Mouse (Mus musculus): ENCODE data around the gene Ercc6l.
A peak's percentile ranks its signal among the peaks of the same experiment; 100 is the strongest.

Ercc6l gene

DNA sequence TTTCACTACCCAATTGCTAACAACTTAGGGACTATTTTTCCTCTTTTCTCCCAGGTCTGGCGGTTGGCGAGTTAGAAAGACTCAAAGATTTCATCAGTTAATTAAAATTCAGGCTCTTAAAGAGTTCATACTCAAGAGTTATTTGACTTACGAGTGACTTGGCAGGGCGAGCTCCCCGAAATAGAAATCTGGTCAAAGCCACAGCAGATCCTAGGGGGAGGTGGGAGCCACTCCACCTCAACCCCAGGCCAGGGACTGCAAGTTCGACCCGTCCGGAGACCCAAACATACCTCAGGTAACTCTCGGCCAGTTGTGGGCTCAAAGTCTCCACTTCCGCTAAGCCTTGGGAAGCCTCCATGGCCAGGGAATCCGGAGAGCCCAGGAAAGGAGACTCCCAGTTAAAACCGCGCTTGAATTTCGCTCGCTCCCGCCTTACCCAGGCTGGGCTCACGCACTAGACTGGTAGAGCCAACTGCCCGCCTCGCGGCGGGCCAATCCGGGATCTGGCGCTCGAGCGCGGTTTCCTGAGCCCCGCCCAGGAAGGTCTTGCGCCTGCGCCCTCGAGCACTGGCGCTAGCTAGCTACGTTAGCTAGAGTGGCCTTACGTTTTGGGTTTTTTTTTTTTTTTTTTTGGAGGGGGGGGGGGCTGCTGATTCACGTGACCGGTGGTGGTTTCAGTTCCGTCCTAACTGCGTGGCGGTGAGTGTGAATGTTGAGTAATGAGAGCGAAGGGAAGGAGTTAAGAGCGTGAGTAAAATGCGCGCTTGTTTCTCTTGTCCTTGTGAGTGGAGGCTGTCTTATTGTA is at the start of gene Ercc6l:
Ercc6l (minus strand) TSS at position 474 of the 805 bp plus-strand sequence.
- peak; percentile 83 for DNase-seq (ENCODE audit: extremely low spot score)

DNA sequence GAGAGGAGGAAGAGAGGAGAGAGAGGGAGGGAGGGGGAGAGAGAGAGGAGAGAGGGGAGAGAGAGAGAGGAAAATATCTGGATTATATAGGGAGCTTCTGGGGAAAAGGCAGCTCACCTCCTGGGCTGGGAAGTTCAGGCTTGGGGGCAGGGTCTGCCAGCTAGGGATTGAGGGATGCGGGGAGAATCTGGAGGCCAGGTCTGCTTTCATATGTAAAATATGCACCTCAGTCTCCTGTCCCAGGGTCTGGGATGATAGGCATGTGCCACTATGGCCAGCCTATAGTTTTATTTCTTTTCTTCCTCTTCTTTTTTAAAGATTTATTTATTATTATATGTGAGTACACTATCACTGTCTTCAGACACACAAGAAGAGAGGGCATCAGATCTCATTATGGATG is 33.9 kb upstream of the Ercc6l start:
- DNase-seq (ENCODE audit: extremely low spot score): no peak

DNA sequence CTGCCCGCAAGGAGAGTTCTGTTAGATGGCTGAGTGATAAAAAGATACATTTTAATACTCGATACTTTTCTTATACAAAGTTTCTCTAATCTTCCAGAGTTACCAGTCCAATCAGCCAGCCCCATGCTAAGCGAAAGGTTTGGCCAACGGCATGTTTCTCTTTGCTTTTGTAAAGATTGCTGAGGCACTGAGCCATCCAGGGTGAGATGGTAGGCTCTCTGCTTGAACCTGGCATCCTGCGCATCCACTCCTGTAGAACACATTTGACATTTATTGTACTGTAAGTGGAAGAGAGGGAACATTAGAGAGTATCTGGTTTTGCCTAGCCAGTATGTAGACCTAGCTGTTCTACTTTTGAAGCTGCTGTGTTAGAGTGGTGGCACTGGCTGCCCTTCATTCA is 32.7 kb upstream of the Ercc6l start:
- DNase-seq (ENCODE audit: extremely low spot score): no peak

DNA sequence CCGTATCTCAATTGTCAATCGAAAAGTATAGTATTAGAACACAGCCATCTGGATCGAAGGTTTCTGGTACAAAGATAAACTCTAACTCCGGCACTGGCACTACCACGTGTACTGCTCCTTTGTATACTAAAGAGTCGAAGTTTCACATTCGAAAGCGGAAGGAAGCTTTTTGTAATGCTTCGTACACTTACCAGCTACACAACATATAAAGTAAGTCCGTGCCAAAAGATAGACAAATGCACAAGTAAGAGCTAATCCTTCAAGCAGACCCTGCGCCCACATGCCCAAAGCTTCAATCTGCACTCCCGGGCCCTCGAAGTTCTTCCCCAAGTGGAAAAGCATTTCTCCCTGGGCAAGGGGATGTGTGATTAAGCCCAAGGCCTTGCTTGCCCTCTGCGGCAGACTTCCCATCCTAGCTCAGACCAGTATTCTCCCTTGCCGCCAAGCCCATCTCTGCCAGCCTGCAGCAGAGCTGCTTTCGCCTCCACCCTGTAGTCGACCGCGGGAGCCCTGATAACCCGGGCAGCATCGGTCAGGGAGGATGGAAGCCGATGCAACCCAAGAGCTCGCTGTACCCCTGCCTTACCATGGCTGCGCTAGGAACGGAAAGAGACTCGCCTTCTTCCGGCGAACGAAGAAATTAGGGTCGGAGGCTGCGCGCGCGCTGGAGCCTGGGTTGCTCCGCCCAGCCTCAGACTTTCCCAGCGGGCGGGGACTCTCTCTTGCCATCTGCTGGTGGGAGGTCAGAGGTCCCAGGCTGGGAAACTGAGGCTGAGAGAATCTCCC is 32.0 kb upstream of the Ercc6l start, which contains the start of gene Rps4x:
Rps4x (minus strand) TSS at position 683 of the 786 bp plus-strand sequence.
- peak; percentile 78 for DNase-seq (ENCODE audit: extremely low spot score)

- DNase-seq (ENCODE audit: extremely low spot score): no peak
Measured at GRCm38 (mm10) chrX:102187023-102187699, 30.3 kb upstream of the Ercc6l start.

DNA sequence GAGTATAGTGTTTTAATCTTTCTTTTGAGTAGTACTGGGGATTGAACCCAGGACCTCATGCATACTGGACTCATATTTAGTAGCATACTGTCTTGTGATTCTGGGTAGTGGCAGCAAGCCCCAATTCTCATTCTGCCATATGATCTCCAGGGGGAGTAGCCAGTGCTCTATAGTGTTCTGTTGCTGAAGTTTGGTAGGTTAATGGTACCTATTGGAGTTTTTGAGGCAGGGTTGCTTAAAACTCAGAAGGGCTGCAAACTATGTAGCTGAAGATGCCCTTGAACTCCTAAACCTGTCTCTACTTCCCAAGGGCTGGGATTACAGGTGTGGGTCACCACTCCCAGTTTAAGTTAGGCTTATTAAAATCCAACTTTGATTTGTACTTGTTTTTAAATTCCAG is 25.7 kb upstream of the Ercc6l start:
- DNase-seq (ENCODE audit: extremely low spot score): no peak

- DNase-seq (ENCODE audit: extremely low spot score): no peak
Measured at GRCm38 (mm10) chrX:102175538-102176287, 18.8 kb upstream of the Ercc6l start.

GRCm38 (mm10) chrX:102170900-102171299 is 14.0 kb upstream of the Ercc6l start:
- no peak for DNase-seq (ENCODE audit: extremely low spot score)

DNA sequence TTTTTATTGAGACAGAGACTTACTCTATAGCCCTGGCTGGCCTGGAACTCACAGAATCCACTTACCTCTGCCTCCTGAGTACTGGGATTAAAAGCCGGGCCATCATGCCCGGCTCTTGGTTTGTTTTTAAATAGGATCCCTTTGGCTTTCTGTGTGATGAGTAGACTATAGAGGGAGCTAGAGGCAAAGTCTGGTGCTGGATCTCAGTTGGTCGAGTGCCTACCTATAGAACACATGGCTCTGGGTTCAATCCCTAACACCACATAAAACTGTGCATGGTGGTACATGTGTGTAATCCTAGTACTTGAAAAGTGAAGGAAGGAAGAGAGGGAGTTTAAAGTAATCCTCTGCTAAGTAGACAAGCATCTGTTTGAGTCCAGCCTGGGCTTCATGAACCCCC is 13.2 kb upstream of the Ercc6l start:
- no peak for DNase-seq (ENCODE audit: extremely low spot score)

GRCm38 (mm10) chrX:102169724-102170123 is 12.8 kb upstream of the Ercc6l start:
- DNase-seq (ENCODE audit: extremely low spot score): no peak

GRCm38 (mm10) chrX:102166986-102167385 is 10.1 kb upstream of the Ercc6l start:
- DNase-seq (ENCODE audit: extremely low spot score): no peak

DNA sequence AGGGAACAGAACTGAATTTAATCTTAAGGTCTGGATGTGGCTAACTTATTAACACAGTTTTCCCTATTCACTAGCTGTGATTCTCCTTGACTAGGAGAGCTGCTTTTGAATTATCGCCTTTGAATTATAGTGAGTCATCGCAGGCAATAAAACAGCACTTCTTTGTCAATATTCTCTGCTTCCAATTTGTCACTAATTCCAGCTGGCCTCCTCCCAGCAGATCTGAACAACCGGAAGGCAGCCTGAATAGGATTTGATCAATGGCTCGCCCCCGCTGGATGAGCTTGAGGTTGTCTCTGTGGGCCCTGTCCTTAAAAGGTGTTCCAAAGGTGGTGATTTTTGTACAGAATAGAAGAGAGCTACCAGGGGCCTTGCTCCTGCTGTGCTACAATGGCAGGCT is 9.6 kb upstream of the Ercc6l start:
- DNase-seq (ENCODE audit: extremely low spot score): no peak

- no peak for DNase-seq (ENCODE audit: extremely low spot score)
Measured at GRCm38 (mm10) chrX:102163529-102163928, 6.6 kb upstream of the Ercc6l start.

GRCm38 (mm10) chrX:102163096-102163495 is 6.2 kb upstream of the Ercc6l start:
- DNase-seq (ENCODE audit: extremely low spot score): no peak

GRCm38 (mm10) chrX:102160528-102160927 is 3.6 kb upstream of the Ercc6l start:
- DNase-seq (ENCODE audit: extremely low spot score): no peak

- DNase-seq (ENCODE audit: extremely low spot score): peak; percentile 34
Measured at GRCm38 (mm10) chrX:102159778-102160177, 2.9 kb upstream of the Ercc6l start.

DNA sequence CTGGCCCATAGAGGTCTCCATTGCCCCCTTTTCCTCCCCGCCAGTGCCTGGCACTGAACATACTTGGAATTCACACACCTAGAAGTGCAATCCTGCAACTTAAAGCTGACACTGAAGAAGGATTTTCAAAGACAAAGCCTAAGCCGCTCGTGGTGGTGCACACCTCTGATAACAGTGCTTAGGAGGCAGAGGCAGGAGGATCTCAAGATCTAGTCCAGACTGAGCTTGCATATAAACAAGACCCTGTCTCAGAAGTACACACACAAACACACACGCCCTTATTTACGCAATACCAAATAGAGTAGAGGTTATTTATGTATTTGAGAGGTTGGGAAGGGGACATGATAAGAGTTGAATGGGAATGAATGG is 516 bp upstream of the Ercc6l start:
- DNase-seq (ENCODE audit: extremely low spot score): no peak

- DNase-seq (ENCODE audit: extremely low spot score): no peak
Measured at GRCm38 (mm10) chrX:102141157-102141556, 15.7 kb downstream of the Ercc6l start.

DNA sequence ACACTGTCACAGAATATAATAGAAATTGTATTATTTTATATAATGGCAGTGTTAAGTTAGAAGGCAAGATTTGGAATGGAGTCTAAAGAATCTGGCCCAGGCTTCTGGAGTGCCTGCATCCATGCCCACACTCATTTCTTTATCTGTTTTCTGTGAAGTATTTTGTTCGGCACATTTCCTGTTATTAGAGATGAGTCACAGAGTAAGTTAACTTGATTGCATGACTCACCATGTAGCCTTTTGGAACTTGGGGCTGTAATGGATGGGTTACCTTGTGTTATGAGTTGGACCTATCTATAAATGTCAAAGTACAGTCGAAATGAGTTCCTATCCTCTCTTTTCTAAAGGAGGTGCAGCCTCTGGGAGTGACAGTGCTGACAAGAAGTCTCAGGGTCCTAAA is 35.6 kb downstream of the Ercc6l start:
- no peak for DNase-seq (ENCODE audit: extremely low spot score)

- DNase-seq (ENCODE audit: extremely low spot score): peak; percentile 91
Measured at GRCm38 (mm10) chrX:102119042-102119864, 37.6 kb downstream of the Ercc6l start, which contains the start of gene Pin4. Gene Pin4 (plus strand): TSS chrX:102119447.

GRCm38 (mm10) chrX:102115676-102116075 is 41.2 kb downstream of the Ercc6l start:
- DNase-seq (ENCODE audit: extremely low spot score): no peak

All from embryo, embryonic 9.5 days (tissue).